Mouse (Mus musculus) lung, postnatal 0 days (tissue): ENCODE data around the gene Zfp217. TPM values are rescaled to one million over a fixed set of nuclear protein-coding genes. Genes with fewer than 3 reads are reported as not detected.

Experiments used
- ATAC-seq: fragments of 200-750 bp; cut with Nextera tagmentation; 2 replicates; pipeline ENCODE4 v1.8.0; 2017; ENCODE audit warnings: moderate library complexity
- DNase-seq: peaks from one replicate; pipeline ENCODE4 v3.0.0-alpha.2; 2016; ENCODE audit warnings: low spot score
- H3K27ac ChIP-seq: fragments of 300-500 bp; sonication (generic); 2 replicates; pipeline ENCODE4 v1.5.1; 2014; ENCODE audit warnings: antibody characterized with exemption, mild to moderate bottlenecking, low read length, mixed read lengths
- H3K27me3 ChIP-seq: fragments of 300-500 bp; sonication (generic); replicated peaks from 2 replicates; pipeline ENCODE4 v1.6.1; 2014; ENCODE audit warnings: low read length, mixed read lengths; ENCODE audit not compliant: insufficient read depth
- H3K36me3 ChIP-seq: fragments of 300-500 bp; sonication (generic); 2 replicates; pipeline ENCODE4 v1.6.1; 2014; ENCODE audit warnings: low read length, mixed read lengths; ENCODE audit not compliant: insufficient read depth
- H3K4me1 ChIP-seq: fragments of 300-500 bp; sonication (generic); 2 replicates; pipeline ENCODE4 v1.6.1; 2014; ENCODE audit warnings: antibody characterized with exemption, low read depth, low read length, mixed read lengths; ENCODE audit not compliant: insufficient read depth
- H3K4me2 ChIP-seq: fragments of 300-500 bp; sonication (generic); replicated peaks from 2 replicates; pipeline ENCODE4 v1.6.1; 2014; ENCODE audit warnings: low read depth, mild to moderate bottlenecking, low read length, moderate library complexity, mixed read lengths
- H3K4me3 ChIP-seq: fragments of 300-500 bp; sonication (generic); 2 replicates; pipeline ENCODE4 v1.5.1; 2014; ENCODE audit warnings: low read depth, low read length
- H3K9ac ChIP-seq: fragments of 300-500 bp; sonication (generic); replicated peaks from 2 replicates; pipeline ENCODE4 v1.6.1; 2014; ENCODE audit warnings: low read depth, mild to moderate bottlenecking
- H3K9me3 ChIP-seq: fragments of 300-500 bp; sonication (generic); 2 replicates; pipeline ENCODE4 v1.6.1; 2016; ENCODE audit warnings: low read length, mixed read lengths
- CTCF ChIP-seq: IDR thresholded peaks from 2 replicates; pipeline ENCODE4 v1.5.1; 2016; ENCODE audit warnings: antibody characterized with exemption, mild to moderate bottlenecking
- EP300 ChIP-seq: IDR thresholded peaks from 2 replicates; pipeline ENCODE4 v1.6.1; 2016; ENCODE audit warnings: antibody characterized with exemption, mild to moderate bottlenecking, control low read depth
- WGBS: fragments of 180-500 bp; shearing (Covaris S2); extraction: QIAGEN DNeasy Blood & Tissue Kit; methylation state at CpG from one replicate; pipeline ENCODE4 v1.1.7; 2014; 5-methylcytosine and 5-hydroxymethylcytosine counted together
- polyA plus RNA-seq: library from polyadenylated mRNA; unstranded; fragments of >200 nt; fragmentation: Nextera tagmentation; extraction: Ambion mirVana; gene quantifications from 2 replicates; pipeline ENCODE4 v1.2.1, GENCODE M21; 2015

Gene Zfp217
- polyA plus RNA-seq, 1 experiment from 2014 or later: 4.4 TPM

- no peak overlapping the region for H3K9ac ChIP-seq
- H3K9me3 ChIP-seq: no peaks in the 10 kb centered on the region
- no peaks in the 10 kb centered on the region for H3K27me3 ChIP-seq
- H3K36me3 ChIP-seq: no peaks in the 10 kb centered on the region
- no peak for DNase-seq
- no peak overlapping the region for H3K4me3 ChIP-seq
- TF ChIP-seq CTCF: no peak
- no peak for TF ChIP-seq EP300
- 89% methylated on average over 17 of the region's 17 CpGs for WGBS
- no peak for ATAC-seq
- no peaks in the 10 kb centered on the region for H3K4me1 ChIP-seq
- no peak overlapping the region for H3K27ac ChIP-seq
- H3K4me2 ChIP-seq: no peak overlapping the region
Observed at GRCm38 (mm10) chr2:170094220-170094619, 53.7 kb downstream of the Zfp217 start.

GRCm38 (mm10) chr2:170091563-170092443, 56.1 kb downstream of the Zfp217 start:
- Histone ChIP-seq H3K36me3 (no peaks in the 10 kb centered on the region), H3K9ac (no peak overlapping the region), H3K4me2 (no peak overlapping the region), H3K4me1 (no peaks in the 10 kb centered on the region), H3K4me3 (no peak overlapping the region), H3K9me3 (no peaks in the 10 kb centered on the region), H3K27ac (no peak overlapping the region), H3K27me3 (no peaks in the 10 kb centered on the region)
- ATAC-seq (no peak), DNase-seq (no peak)
- TF ChIP-seq EP300 (no peak), CTCF (no peak)
- WGBS: 69% methylated on average over 10 of the region's 10 CpGs

- no peak overlapping the region for H3K9ac ChIP-seq
- no peaks in the 10 kb centered on the region for H3K9me3 ChIP-seq
- H3K4me3 ChIP-seq: no peak overlapping the region
- H3K4me1 ChIP-seq: no peaks in the 10 kb centered on the region
- H3K27me3 ChIP-seq: no peaks in the 10 kb centered on the region
- H3K27ac ChIP-seq: no peak overlapping the region
- DNase-seq (no peak), ATAC-seq (no peak)
- H3K4me2 ChIP-seq: no peak overlapping the region
- TF ChIP-seq EP300 (no peak), CTCF (peak; percentile 47)
- H3K36me3 ChIP-seq: no peaks in the 10 kb centered on the region
- WGBS: 36% methylated on average over 15 of the region's 15 CpGs
Observed at GRCm38 (mm10) chr2:170078442-170079017, 69.4 kb downstream of the Zfp217 start.

GRCm38 (mm10) chr2:170078041-170078440, 69.9 kb downstream of the Zfp217 start:
- Histone ChIP-seq H3K4me2 (no peak overlapping the region), H3K27me3 (no peaks in the 10 kb centered on the region), H3K36me3 (no peaks in the 10 kb centered on the region), H3K4me3 (no peak overlapping the region), H3K4me1 (no peaks in the 10 kb centered on the region), H3K27ac (no peak overlapping the region), H3K9ac (no peak overlapping the region), H3K9me3 (no peaks in the 10 kb centered on the region)
- DNase-seq (no peak), ATAC-seq (no peak)
- WGBS: 57% methylated on average over 10 of the region's 10 CpGs
- no peak for TF ChIP-seq CTCF
- no peak for TF ChIP-seq EP300

- no peaks in the 10 kb centered on the region for H3K9me3 ChIP-seq
- ATAC-seq: no peak
- TF ChIP-seq EP300: no peak
- peak; percentile 42 for TF ChIP-seq CTCF
- peak; percentile 45 for DNase-seq
- H3K4me2 ChIP-seq: no peak overlapping the region
- H3K4me1 ChIP-seq: no peaks in the 10 kb centered on the region
- WGBS: 60% methylated on average over 6 of the region's 6 CpGs
- no peaks in the 10 kb centered on the region for H3K36me3 ChIP-seq
- H3K27ac ChIP-seq: no peak overlapping the region
- H3K4me3 ChIP-seq: no peak overlapping the region
- H3K9ac ChIP-seq: no peak overlapping the region
- H3K27me3 ChIP-seq: no peaks in the 10 kb centered on the region
Observed at GRCm38 (mm10) chr2:170076941-170077490, 70.9 kb downstream of the Zfp217 start.

GRCm38 (mm10) chr2:170070641-170071241, 77.2 kb downstream of the Zfp217 start:
- Histone ChIP-seq H3K27me3 (no peaks in the 10 kb centered on the region), H3K9ac (no peak overlapping the region), H3K4me1 (no peaks in the 10 kb centered on the region), H3K9me3 (no peaks in the 10 kb centered on the region), H3K27ac (no peak overlapping the region), H3K4me3 (no peak overlapping the region), H3K4me2 (peak overlapping the region; percentile 37), H3K36me3 (no peaks in the 10 kb centered on the region)
- WGBS: 27% methylated on average over 15 of the region's 15 CpGs
- peak; percentile 21 for DNase-seq
- peak; percentile 49 for ATAC-seq
- TF ChIP-seq EP300 (no peak), CTCF (no peak)
